Mouse (Mus musculus): ENCODE data around the gene Esrrg.

- no peak for TF ChIP-seq POLR2A (IDR thresholded peaks at IDR 0.05; ENCODE audit: insufficient read depth, low read depth, low read length)
- TF ChIP-seq EP300 (IDR thresholded peaks at IDR 0.05; ENCODE audit: insufficient read depth, low read depth, low read length): no peak
Observed at GRCm38 (mm10) chr1:187691846-187692525, 83.4 kb downstream of the Esrrg start.
